Mouse (Mus musculus) CH12.LX (cell line): ENCODE measurements around the gene Ms4a18.

ENCODE experiments used
- CHD1 ChIP-seq: IDR thresholded peaks from 2 replicates; pipeline ENCODE4 v1.6.1; 2012; ENCODE audit warnings: low read depth, low read length, improper control_type of control experiment, inconsistent platforms
- CTCF ChIP-seq, 2 experiments: IDR thresholded peaks in 1 of 2; conservative IDR thresholded peaks in 1 of 2; 2 replicates each; pipeline ENCODE4 v1.5.1; 2011 to 2012; ENCODE audit warnings: low read depth in 2 of 2, low read length in 2 of 2, improper control_type of control experiment in 1 of 2, inconsistent platforms in 1 of 2, mild to moderate bottlenecking in 1 of 2, moderate library complexity in 1 of 2
- EP300 ChIP-seq: IDR thresholded peaks from 2 replicates; pipeline ENCODE4 v1.6.1; 2011; ENCODE audit warnings: low read length, improper control_type of control experiment
- JUN ChIP-seq: IDR thresholded peaks from 2 replicates; pipeline ENCODE4 v1.6.1; 2011; ENCODE audit warnings: low read depth, mild to moderate bottlenecking, low read length, improper control_type of control experiment, moderate library complexity; ENCODE audit not compliant: insufficient read depth
- JUND ChIP-seq: conservative IDR thresholded peaks from 2 replicates; pipeline ENCODE4 v1.6.1; 2011; ENCODE audit warnings: low read depth, low read length, improper control_type of control experiment
- MEF2A ChIP-seq: IDR thresholded peaks from 2 replicates; pipeline ENCODE4 v1.6.1; 2014; ENCODE audit warnings: low read depth, mild to moderate bottlenecking, inconsistent platforms, low read length, improper control_type of control experiment, borderline replicate concordance
- POLR2A ChIP-seq: IDR thresholded peaks from 2 replicates; pipeline ENCODE4 v1.6.1; 2011; ENCODE audit warnings: low read depth, mild to moderate bottlenecking, improper control_type of control experiment, low read length
- POLR2AphosphoS2 ChIP-seq: IDR thresholded peaks from 2 replicates; pipeline ENCODE4 v1.6.1; 2011; ENCODE audit warnings: low read depth, low read length, improper control_type of control experiment
- RCOR1 ChIP-seq: conservative IDR thresholded peaks from 2 replicates; pipeline ENCODE4 v1.6.1; 2012; ENCODE audit warnings: low read depth, mild to moderate bottlenecking, inconsistent platforms, low read length, improper control_type of control experiment
- ZNF384 ChIP-seq: IDR thresholded peaks from 2 replicates; pipeline ENCODE4 v1.6.1; 2012; ENCODE audit warnings: low read depth, low read length, improper control_type of control experiment, inconsistent platforms

DNA sequence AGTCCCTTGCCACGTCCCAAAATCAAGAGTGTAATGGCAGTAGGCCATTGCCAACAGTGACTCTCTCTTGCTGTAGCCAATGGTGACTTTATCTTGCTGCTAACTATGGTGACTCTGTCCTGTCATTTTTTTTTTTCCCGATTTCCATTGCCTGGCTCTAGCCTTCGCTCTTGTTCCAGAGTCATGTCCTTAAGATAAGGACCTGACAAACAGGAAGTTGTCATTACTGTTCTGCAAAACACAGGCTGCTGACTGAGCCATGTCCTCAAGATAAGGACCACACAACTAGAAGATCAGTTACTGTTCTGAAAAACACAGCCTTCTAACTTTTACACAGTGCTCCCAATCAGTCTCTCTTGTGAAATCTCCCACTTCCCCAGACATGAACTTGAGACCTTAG, 47.4 kb downstream of the Ms4a18 start:
- TF ChIP-seq CTCF (conservative IDR thresholded peaks at IDR 0.05 in 1 of 2, IDR thresholded peaks at IDR 0.05 in 1 of 2; ENCODE audit: low read depth in 2 of 2, low read length in 2 of 2) (no peak), RCOR1 (no peak), JUND (no peak), MEF2A (no peak), EP300 (no peak), POLR2A (no peak), ZNF384 (no peak), JUN (no peak), POLR2AphosphoS2 (no peak), CHD1 (no peak)
